Mouse (Mus musculus): ENCODE results near the gene Ppm1j.

Ppm1j gene

GRCm38 (mm10) chr3:104815346-104815745, 34.5 kb downstream of the Ppm1j start:
- no peak for DNase-seq

- DNase-seq = no peak
Observed at GRCm38 (mm10) chr3:104816130-104816529, 35.3 kb downstream of the Ppm1j start.

GRCm38 (mm10) chr3:104817481-104817990, 36.7 kb downstream of the Ppm1j start:
- peak; percentile 51 for DNase-seq

GRCm38 (mm10) chr3:104817991-104818748, 37.3 kb downstream of the Ppm1j start, which contains the start of gene Mov10:
Gene Mov10 (minus strand): TSS chr3:104818563.
- peak; percentile 75 for DNase-seq

- DNase-seq = peak; percentile 26
Observed at GRCm38 (mm10) chr3:104818749-104819134, 37.9 kb downstream of the Ppm1j start.

- DNase-seq = no peak
Observed at GRCm38 (mm10) chr3:104820426-104820825, 39.6 kb downstream of the Ppm1j start.

GRCm38 (mm10) chr3:104822413-104822812, 41.6 kb downstream of the Ppm1j start:
- no peak for DNase-seq

Measured in lung, postnatal 36 days (tissue).